Mouse (Mus musculus): ENCODE results near the gene Prr12.

DNA sequence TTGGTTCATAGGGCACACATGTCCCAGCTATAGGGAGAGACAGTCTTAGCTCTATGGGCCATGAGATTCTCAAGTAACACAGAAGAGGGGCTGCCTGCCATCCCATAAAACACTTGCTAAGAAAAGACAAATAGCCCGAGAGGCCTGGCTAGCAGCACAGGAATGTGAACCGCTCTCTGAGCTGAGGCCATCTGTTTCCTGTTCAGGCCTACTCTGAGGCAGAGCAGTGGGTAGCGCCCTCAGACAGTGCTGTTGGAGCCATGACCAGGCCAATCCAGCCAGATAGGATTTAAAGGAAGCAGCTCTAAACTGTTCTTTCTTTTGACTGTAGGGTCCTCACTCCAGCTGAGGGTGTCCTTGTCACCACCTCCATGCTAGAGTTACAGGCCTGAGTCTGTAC lies 48.1 kb downstream of the Prr12 start:
- TF ChIP-seq POLR2A (IDR thresholded peaks at IDR 0.05; ENCODE audit: low read depth, low read length) (no peak), CTCF (IDR thresholded peaks at IDR 0.05; ENCODE audit: extremely low read depth, insufficient read depth, insufficient read length, insufficient replicate concordance) (no peak)
